Mouse (Mus musculus) lung, embryonic 15.5 days (tissue): ENCODE measurements around the gene Olfr339. TPM values are rescaled to one million over a fixed set of nuclear protein-coding genes. Genes with fewer than 3 reads are reported as not detected.
A peak's percentile ranks its signal among the peaks of the same experiment; 100 is the strongest.
"Not testable (repeated sequence)": the region's sequence is repeated elsewhere in the genome, so short reads cannot be mapped to it uniquely, and the experiment has no call there.

Experiments used
- ATAC-seq: fragments of 200-750 bp; cut with Nextera tagmentation; 2 replicates; pipeline ENCODE4 v1.8.0; 2017; ENCODE audit warnings: moderate number of reproducible peaks, borderline replicate concordance; ENCODE audit not compliant: low FRiP score, low TSS enrichment; ENCODE audit errors: extremely low read depth
- H3K27ac ChIP-seq: fragments of 300-500 bp; sonication (generic); 2 replicates; pipeline ENCODE4 v1.5.1; 2015; ENCODE audit warnings: moderate library complexity, mild to moderate bottlenecking, inconsistent platforms
- H3K27me3 ChIP-seq: fragments of 300-500 bp; sonication (generic); 2 replicates; pipeline ENCODE4 v1.6.1; 2015; ENCODE audit warnings: inconsistent platforms
- H3K36me3 ChIP-seq: fragments of 300-500 bp; sonication (generic); 2 replicates; pipeline ENCODE4 v1.6.1; 2015; ENCODE audit warnings: inconsistent platforms
- H3K4me1 ChIP-seq: fragments of 300-500 bp; sonication (generic); 2 replicates; pipeline ENCODE4 v1.6.1; 2015; ENCODE audit warnings: inconsistent platforms
- H3K4me2 ChIP-seq: fragments of 300-500 bp; sonication (generic); 2 replicates; pipeline ENCODE4 v1.6.1; 2015; ENCODE audit warnings: inconsistent platforms, mild to moderate bottlenecking, moderate library complexity
- H3K4me3 ChIP-seq: fragments of 300-500 bp; sonication (generic); 2 replicates; pipeline ENCODE4 v1.5.1; 2015; ENCODE audit warnings: mild to moderate bottlenecking, inconsistent platforms
- H3K9ac ChIP-seq: fragments of 300-500 bp; sonication (generic); 2 replicates; pipeline ENCODE4 v1.6.1; 2015; ENCODE audit warnings: inconsistent platforms
- H3K9me3 ChIP-seq: fragments of 300-500 bp; sonication (generic); 2 replicates; pipeline ENCODE4 v1.6.1; 2016; ENCODE audit warnings: inconsistent platforms
- WGBS: fragments of 180-500 bp; shearing (Covaris S2); methylation state at CpG from one replicate; pipeline ENCODE4 v1.1.7; 2015; 5-methylcytosine and 5-hydroxymethylcytosine counted together
- polyA plus RNA-seq: library from polyadenylated mRNA; unstranded; fragments of >200 nt; fragmentation: Nextera tagmentation; extraction: Ambion mirVana; gene quantifications from 2 replicates; pipeline ENCODE4 v1.2.1, GENCODE M21; 2015

Olfr339 gene
- polyA plus RNA-seq, result not detected in 2 replicates

GRCm38 (mm10) chr2:36418647-36419046 lies at the start of gene Olfr339:
Gene Olfr339 (plus strand): TSS chr2:36418947.
- Histone ChIP-seq H3K27me3 (no peaks in the 10 kb centered on the region), H3K4me1 (no peaks in the 10 kb centered on the region), H3K36me3 (no peaks in the 10 kb centered on the region), H3K4me2 (no peak within 1 kb of the TSS), H3K4me3 (no peak within 1 kb of the TSS), H3K9ac (no peak within 1 kb of the TSS), H3K9me3 (no peaks in the 10 kb centered on the region), H3K27ac (no peak within 1 kb of the TSS)
- no peak for ATAC-seq
- 77% methylated on average over 3 of the region's 3 CpGs for WGBS

DNA sequence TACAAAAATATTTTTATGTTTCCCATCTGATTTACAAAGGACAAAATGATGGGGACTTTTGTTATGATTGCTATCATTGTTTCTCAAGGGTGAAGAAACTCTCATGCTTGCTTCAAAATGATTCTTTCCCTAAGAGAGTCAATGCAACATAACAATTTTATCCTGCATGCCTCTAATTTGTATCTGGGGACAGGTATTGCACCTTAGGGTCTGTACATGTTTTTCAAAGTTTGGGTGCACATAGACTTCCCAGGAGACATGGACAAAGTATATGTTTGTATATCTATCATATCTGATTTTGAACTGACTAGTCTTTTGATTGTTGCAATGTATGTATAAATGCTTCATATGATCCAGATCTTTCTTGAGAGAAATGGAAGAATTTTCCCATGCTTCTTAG lies 45.5 kb upstream of the Olfr339 start, which contains the start of gene Olfr338:
Gene Olfr338, plus strand, starts transcription at position 301 of the 400 bp plus-strand sequence.
- no peaks in the 10 kb centered on the region for H3K4me1 ChIP-seq
- no peak within 1 kb of the TSS for H3K27ac ChIP-seq
- H3K9me3 ChIP-seq, result no peaks in the 10 kb centered on the region
- no peak within 1 kb of the TSS for H3K9ac ChIP-seq
- H3K36me3 ChIP-seq, result no peaks in the 10 kb centered on the region
- H3K4me3 ChIP-seq, result no peak within 1 kb of the TSS
- no peaks in the 10 kb centered on the region for H3K27me3 ChIP-seq
- H3K4me2 ChIP-seq, result no peak within 1 kb of the TSS
- ATAC-seq, result no peak

DNA sequence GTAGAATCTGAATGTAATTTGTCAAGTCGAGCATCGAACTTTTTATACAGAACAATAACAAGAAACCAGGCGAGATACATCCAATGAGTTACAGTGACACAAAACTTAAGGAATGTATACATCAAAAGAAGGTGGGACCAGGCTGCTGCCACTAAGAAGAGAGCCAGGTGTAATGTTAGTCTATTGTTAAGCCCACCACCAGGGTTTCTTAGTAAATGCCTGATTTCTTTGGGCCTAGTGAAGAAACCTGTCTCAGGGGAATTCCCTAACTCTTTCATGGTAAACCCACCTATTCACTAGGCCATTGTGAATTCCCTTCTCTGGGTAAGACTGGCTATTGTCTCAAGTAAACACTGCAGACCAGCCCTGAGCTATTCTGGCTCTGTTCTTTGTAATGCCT lies 3.6 kb upstream of the Olfr339 start:
- H3K4me2 ChIP-seq, H3K4me1 ChIP-seq, H3K27ac ChIP-seq, H3K36me3 ChIP-seq, H3K27me3 ChIP-seq, H3K9me3 ChIP-seq, H3K9ac ChIP-seq, H3K4me3 ChIP-seq, ATAC-seq: not testable (repeated sequence)
- 75% methylated on average over 3 of the region's 3 CpGs for WGBS

DNA sequence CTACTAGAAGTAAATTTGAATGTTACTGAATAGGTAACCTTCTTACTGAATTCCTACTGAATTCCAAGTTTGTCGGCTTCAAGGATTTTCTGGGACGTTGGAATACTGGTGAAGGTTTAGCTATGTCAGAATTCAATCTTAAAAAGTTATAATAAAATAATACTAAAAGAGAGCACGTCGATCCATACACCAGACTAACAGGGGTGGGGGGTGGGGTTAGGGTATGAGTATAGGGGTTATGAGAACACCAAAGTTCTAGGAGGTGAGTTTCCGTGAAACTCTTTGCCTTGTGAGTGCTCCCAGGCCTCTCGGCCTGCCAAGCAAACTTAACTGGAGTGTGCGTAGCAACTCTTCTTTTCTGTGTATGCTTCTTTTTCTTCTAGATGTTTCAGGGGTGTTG lies 3.2 kb upstream of the Olfr339 start:
- H3K4me1 ChIP-seq, ATAC-seq, H3K27me3 ChIP-seq, H3K27ac ChIP-seq, H3K4me3 ChIP-seq, H3K9ac ChIP-seq, H3K9me3 ChIP-seq, H3K4me2 ChIP-seq, H3K36me3 ChIP-seq: not testable (repeated sequence)
- 90% methylated on average over 7 of the region's 7 CpGs for WGBS

GRCm38 (mm10) chr2:36452287-36452686 lies 33.5 kb downstream of the Olfr339 start, which contains the start of gene Olfr340:
Gene Olfr340 (plus strand): TSS chr2:36452587.
- Histone ChIP-seq H3K4me1 (no peaks in the 10 kb centered on the region), H3K9ac (no peak within 1 kb of the TSS), H3K9me3 (no peaks in the 10 kb centered on the region), H3K36me3 (no peaks in the 10 kb centered on the region), H3K4me2 (no peak within 1 kb of the TSS), H3K4me3 (no peak within 1 kb of the TSS), H3K27ac (no peak within 1 kb of the TSS), H3K27me3 (no peaks in the 10 kb centered on the region)
- no peak for ATAC-seq
- 35% methylated on average over 1 of the region's 1 CpGs for WGBS

GRCm38 (mm10) chr2:36473634-36474033 lies 54.9 kb downstream of the Olfr339 start:
- peak; percentile 69; the same call in 1 of the 2 replicates for ATAC-seq
- Histone ChIP-seq H3K4me3 (no peak overlapping the region), H3K27me3 (no peaks in the 10 kb centered on the region), H3K9ac (no peak overlapping the region), H3K4me1 (no peaks in the 10 kb centered on the region), H3K27ac (no peak overlapping the region), H3K36me3 (no peaks in the 10 kb centered on the region), H3K4me2 (no peak overlapping the region), H3K9me3 (no peaks in the 10 kb centered on the region)

Other genes with a start within 250 kb of the Olfr339 start
- 48.9 and 54.9 TPM in 2 replicates for gene Ptgs1, start 188.5 kb upstream of the Olfr339 start, polyA plus RNA-seq
- gene Olfr338, start 45.4 kb upstream of the Olfr339 start, polyA plus RNA-seq, result not detected in 2 replicates
- not detected in 2 replicates for gene Olfr340, start 33.6 kb downstream of the Olfr339 start, polyA plus RNA-seq
- gene Olfr341, start 63.5 kb downstream of the Olfr339 start, polyA plus RNA-seq, result not detected in 2 replicates
- not detected in 2 replicates for gene Olfr342, start 106.1 kb downstream of the Olfr339 start, polyA plus RNA-seq
- not detected in 2 replicates for gene Olfr344, start 147.7 kb downstream of the Olfr339 start, polyA plus RNA-seq
- not detected in 2 replicates for gene Olfr345, start 221.1 kb downstream of the Olfr339 start, polyA plus RNA-seq